Mouse (Mus musculus): ENCODE data around the gene Ccm2. TPM values are rescaled to one million over a fixed set of nuclear protein-coding genes. Genes with fewer than 3 reads are reported as not detected.

The Ccm2 gene
- total RNA-seq, 2 experiments from 2014 or later: 40.2 to 50.8 TPM

DNA sequence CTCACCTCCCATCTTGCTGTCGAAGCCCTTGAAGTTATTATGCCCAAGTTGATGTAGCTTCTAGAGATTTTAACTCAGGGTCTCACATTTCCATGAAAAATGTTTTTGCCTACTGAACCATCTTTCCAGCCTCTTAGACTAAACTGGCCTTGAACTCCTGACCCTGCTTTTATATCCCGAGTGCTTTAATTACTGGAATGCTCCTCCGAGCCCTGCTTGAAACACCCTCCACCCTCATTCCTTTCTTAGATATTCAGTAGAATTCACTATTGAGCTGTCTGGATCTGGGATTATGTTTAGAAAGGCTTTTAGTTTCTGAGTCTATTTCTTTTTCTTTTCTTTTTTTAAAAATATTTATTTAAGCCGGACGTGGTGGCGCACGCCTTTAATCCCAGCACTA is 32.7 kb downstream of the Ccm2 start:
- DNase-seq (ENCODE audit: low spot score in 2 of 2): no peak

DNA sequence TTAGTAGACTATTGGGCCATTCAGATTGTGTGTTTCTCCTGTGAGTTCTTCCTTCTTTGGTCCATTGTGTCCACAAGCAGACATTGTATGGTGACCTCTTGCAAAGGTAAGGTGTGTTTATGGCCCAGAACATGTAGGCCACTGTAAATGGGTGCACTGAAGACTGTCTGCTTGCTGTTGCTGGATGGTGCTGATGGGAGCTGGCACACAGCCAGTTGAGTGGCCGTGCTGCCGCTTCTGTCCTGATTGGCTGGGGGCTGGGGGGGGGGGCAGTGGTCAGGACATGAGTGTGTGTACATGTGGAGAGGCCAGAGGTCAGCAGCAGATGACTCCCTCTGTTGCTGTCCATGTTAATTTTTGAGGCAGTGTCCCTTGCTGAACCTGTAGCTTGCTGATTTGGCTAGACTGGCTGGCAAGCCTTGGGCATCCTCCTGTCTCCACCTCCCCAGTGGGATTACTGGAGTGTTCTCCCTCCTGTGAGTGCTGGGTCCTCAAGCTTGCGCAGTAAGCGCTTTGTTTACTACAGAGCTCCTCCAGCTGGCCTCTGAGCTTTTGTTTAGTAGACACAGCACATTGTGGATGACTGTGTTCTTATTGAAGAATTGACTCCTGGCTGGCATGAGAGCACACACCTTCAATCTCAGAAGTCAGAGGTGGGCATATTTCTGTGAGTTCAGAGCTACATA is 33.5 kb downstream of the Ccm2 start:
- no peak for DNase-seq (ENCODE audit: low spot score in 2 of 2)

DNA sequence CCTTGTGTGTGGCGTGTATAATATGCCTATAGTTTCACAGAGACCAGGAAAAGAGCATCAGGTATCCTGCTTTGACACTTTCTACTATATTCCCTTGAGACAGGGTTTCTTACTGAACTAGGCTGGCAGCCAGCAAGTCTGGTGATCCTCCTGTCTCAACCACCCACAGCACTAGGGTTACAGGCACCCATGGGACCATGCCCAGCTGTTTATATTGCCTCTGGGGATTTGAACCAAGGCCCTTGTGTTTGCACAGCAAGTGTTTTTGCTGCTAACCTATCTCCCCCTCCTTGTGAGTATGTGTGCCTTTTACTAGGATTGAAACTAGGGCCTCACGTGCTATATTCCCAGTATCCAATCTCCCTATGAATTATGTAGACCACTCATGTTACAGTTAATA is 34.9 kb downstream of the Ccm2 start:
- DNase-seq (ENCODE audit: low spot score in 2 of 2): no peak

DNA sequence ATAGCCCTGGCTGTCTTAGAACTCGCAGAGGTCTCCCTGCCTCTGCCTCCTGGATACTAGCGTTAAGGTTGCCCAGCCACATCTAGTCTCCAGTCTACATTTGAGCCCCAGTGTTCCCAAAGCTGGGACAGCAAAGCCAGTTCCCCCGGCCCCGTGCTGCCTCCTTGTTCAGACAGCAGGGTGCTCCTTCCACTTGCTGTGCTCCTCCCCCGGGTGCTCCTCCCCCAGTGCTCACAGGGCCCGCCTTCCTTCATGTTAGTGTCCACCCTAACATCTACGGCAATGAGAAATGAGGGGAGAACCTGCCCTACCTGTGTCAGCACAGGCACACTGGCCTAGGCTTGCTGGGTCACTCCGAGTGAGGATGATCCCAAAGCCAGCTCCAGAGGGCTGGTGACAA is 39.1 kb downstream of the Ccm2 start:
- no peak for DNase-seq (ENCODE audit: low spot score in 2 of 2)

DNA sequence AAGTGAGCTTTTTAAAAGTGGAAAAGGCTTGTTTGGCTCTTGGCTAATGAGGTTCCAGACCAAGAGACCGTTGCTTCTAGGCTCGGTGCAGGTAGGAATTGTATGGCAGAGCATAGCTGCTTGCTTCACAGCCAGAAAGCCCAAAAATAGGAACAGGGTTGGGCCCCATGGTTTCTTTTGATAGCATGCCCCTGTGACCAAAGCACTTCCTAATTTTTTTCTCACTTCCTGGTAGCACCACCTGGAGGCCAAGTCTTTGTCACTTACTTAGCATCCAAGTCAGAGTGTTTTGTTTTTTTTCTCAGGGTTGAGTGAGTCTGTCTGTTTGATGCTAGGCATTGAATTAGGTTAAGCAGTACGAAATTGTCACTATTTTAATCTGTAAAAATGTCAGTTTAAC is 40.0 kb downstream of the Ccm2 start:
- no peak for DNase-seq (ENCODE audit: low spot score in 2 of 2)

DNA sequence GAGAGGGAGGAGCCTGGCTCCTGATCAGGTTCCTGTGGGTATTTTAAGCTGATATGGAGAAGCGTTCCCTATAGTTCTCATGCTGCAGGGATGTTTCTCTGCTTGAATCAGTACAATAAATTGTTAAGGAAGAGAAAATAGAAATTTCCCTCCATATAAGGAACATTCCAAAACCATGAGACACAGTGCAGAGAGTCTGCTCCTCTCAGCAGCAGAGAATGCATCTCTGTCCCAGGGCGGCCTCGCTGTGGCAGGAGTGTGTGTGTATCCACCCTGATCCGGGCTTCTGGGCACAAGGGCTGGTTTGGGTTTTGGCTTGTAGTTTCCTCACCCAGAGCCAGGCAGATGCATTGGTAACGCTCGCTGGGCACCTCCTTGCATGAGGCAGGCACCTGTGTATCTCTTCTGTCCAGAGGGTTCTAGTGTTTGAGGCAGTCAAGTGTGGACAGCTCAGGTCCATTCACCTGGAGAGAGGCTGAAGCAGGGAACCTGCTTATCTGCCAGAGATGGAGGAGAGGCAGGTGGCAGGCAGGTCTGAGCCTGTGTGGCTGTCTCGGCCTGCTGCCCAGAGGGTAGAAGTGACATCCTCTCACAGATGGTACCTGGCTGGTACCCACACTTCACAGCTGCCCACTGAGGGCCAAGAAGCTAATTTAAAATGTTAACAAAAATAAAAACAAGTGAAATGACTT is 40.7 kb downstream of the Ccm2 start:
- DNase-seq (ENCODE audit: low spot score in 2 of 2): no peak

DNA sequence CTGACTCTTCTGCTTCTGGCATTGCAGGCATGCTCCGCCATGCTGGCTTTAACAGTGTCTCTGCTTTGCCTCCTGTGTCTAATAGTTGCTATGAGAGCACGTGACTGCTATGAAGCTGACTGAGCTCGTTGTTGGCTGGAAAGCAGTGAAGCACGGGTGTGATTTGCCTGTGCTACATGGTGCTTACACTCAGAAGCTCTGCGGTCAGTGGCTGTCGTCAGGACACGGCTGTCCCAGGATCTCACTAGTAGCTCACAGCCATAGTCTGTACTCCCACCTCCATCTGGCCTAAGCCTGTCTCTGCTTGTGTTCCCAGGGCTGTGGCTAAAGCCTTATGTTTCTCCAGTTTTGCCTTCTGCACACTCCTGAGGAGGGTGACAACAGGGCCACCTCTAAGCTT is 41.6 kb downstream of the Ccm2 start:
- no peak for DNase-seq (ENCODE audit: low spot score in 2 of 2)

DNA sequence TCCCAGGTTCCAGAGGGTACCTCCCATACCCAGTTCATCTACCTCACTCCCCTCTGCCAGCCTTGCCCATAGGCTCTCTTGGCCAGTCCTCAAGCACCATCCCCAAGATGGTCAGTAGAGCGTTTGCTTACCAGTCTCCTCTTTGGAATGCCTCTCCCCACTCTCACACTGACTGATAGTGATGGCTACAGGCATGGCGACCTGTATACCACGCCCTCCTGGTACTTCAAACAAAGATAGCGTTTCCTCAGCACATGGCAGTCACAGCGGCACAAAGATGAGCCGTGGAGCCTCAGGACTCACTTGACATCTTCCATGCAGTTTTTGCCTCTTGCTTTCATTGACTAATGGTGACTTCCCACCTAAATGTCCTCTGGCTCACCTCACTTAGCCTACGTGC is 43.2 kb downstream of the Ccm2 start:
- DNase-seq (ENCODE audit: low spot score in 2 of 2): no peak

DNA sequence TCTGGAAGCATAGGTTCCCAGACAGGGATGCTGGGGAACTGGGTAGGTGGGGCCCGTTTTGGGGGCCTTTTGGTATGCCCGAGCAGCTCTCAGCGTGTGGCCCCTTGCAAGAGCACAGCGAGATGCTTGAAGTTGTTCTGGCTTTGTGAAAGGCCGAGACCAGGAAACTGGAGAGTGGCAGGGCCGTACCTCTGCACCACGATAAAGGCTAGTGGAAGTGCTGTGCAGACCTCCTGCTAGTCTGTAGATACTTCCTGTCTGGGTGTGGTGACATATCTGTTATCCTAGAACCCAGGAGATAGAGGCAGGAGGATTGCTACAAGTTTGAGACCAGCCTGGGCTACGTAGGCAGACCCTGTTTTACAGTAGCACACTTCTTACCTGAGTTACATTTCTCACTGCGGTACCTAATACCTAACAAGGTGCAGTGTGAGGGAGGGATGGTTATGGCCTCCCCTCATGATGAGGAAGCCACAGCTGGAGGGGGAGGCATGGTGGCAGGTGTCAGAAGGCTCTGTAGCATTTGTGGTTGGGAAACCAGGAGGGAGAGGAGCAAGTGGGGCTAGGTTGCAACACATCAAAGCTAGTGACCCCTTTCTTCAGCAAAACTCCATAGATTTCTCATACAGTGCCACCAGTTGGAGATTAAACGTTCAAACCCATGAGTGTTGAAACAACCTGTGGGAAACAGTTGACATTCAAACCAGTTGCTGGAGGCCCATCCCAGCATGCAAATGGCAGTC is 44.4 kb downstream of the Ccm2 start:
- no peak for DNase-seq (ENCODE audit: low spot score in 2 of 2)

DNA sequence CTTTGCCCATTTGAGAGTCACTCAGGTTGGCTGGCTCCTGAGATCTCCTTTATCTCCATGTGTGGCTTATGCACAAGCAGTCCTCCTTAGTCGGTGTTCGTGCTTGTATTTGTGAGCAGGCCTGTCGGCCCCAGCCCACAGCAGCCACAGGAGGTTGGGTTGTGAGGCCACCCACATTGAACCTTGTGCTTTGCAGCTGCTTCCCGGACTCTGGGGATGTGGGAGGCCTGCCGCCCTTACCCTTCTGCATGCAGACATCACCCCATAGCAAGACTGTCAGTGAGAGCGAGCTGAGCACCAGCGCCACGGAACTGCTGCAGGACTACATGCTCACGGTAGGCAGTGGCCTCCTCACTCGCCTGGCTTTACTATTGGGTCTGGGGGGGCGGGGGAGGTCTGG is 46.7 kb downstream of the Ccm2 start:
- no peak for DNase-seq (ENCODE audit: low spot score in 2 of 2)

DNA sequence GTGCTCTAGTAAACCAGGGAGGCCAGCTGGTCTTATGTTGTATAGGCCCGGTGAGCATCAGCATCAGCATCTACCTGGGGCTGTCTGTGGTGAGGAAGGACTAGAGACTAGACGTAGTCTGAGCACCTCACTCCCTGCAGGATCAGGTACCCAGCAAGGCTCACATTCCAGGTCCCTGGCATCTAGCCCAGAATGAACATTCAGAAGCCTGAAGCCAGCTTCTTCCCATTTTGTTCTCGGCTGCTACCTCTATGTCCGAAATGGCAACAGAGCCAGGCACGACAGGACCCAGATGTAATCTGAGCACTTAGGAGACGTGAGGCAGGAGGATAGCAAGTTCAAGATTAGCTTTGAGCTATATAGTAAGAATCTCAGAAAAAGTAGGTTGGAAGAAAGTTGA is 48.2 kb downstream of the Ccm2 start:
- no peak for DNase-seq (ENCODE audit: low spot score in 2 of 2)

DNA sequence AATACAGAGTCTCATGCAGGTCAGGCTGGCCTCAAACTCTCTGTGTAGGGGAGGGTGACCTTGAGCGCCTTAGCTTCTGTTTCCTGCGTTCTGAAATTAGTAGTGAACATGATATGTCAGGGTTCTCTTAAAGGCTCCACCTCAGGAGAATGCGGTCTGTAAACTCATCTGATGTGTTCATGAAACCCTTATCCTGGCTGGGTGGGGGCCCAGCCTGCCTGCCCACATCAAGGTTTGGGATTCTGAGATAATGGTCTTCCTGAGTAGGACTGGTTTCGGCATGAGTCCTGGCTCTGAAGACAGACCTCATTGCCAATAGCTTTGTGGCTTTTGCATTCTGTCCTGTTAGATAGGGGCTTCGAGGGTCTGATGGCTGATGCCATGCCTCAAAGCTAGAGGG is 48.7 kb downstream of the Ccm2 start:
- DNase-seq (ENCODE audit: low spot score in 2 of 2): no peak

DNA sequence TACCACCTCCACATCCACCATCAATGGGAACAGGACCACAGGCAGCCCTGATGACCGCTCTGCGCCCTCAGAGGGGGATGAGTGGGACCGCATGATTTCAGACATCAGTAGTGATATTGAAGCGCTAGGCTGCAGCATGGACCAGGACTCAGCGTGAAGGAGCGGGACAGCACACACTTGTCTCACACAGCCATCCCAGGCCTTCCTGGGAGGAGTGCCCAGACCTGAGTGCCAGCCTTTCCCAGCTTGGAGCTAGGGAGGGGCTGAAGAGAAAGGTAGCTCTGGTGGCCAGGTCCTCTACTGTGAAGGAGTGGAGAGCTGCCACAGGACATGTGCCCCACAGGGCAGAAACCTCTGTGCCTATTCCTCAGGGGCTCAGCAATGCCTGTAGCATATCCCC is 49.5 kb downstream of the Ccm2 start:
- no peak for DNase-seq (ENCODE audit: low spot score in 2 of 2)

DNA sequence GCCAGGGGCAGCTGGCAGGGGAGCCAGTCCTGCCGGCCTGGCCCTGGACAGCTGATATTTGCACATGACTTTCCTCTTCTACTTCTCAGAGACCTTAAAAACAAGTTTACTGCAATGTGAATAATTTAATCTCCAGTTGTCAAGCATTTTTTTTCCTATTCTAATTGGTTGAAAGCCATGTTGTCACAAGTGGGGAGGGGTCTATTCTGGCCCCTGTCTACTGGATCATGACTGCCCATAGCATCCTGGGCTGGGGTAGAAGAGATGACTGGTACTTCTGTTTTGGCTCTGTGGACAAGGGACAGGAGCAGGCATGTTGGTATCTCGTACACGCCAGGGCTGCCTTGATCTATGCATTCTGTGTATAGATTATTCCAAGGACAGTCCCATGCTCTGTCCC is 49.9 kb downstream of the Ccm2 start:
- DNase-seq (ENCODE audit: low spot score in 2 of 2): no peak

DNA sequence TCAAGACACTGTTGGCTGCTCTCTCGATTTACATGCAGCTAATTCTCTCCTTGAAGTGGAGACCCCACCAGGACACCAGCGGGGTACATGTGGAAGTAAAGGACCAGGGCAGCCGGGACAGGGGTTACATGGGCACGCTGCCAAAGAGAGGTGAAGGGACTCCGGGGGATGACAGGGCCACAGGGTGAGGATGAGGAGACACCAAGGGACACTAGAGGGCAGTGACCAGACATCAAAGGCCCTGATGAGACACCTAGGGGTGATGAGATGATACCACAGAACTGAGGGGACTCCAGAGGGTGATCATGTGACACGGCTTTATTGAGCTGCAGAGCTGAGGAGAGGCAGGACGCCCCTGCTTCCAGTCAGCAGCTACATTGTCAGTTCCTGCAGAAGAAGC is 50.8 kb downstream of the Ccm2 start:
- no peak for DNase-seq (ENCODE audit: low spot score in 2 of 2)

DNA sequence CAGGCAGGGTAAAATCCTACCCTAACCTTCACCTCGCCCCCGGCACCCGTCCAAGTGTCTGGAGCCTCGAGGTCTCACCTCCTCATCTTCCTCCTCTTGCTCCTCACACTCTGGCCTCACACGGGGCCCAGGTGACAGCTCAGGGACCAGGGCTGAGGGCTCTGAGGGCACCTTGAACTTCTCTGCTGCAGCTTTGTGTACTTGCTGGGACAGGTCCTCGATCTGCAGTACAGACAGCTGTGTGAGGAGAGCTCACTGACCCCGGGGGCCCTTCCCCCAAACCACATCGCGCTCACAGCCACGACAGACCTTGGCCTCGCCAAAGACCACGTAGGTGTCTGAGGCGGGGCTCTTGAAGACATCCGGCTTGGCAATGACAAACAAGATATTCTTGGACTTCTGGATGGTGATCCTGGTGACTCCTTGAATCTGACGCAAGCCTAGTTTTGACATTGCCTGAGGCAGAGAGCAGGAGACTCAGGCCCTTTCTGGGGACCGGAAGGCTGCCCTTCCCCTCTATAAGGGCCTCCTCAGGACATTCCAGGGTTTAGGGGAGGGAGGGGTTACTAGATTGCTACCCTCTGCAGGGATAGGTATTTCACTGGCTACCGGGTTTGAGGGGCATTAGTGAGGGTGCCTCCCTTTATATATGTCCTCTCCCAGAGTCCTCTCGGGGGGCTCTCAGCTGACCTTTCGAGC is 51.7 kb downstream of the Ccm2 start:
- DNase-seq (ENCODE audit: low spot score in 2 of 2): no peak

DNA sequence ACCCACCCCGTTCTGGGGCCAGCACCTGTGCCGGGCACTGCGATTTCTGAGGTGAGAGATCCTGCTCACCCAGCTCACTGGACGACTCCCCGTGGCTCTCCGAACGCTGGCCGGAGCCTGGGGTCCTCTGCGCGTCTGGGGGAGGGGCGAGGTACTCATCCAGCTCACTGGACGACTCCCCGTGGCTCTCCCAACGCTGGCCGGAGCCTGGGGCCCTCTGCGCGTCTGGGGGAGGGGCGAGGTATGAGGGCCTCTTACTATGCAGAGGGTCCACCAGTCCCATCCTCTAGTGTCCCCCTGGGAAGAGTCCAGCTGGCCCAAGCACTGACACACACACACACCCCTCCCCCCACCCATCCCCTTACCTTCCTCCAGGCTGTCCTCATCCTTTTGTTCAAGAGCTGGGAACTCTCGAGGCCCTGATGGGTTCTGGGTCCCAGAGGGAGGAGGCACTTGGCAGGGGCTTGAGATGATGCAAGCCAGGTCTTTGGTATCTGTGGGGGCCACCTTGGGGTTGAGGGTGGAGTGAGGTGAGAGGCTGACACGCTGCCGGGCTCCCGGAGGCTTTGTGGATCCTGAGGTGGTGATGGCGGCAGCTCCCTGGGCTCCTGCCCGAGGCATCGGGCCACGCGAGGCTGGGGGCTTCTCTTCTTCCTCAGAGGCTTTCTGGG is 52.5 kb downstream of the Ccm2 start:
- DNase-seq (ENCODE audit: low spot score in 2 of 2): no peak

DNA sequence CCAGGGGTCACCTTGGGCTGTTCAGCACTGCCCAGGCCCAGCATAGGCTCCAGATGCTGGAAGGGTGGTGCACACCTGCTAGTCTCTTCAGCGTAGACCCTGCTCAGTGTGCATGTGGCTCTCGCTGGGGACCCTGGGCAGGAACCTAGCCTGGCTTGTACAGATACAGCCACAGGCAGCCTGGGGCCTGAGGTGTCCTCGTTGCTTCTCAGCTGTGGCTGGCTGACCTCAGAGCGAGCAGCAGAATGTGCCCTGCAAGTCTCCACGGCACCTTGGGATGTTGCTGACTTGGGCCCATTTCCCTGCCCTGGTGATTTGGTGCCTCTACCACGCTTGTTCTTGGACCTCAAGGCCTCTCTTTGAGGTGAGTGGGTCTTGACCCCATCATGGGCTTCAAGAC is 53.1 kb downstream of the Ccm2 start:
- no peak for DNase-seq (ENCODE audit: low spot score in 2 of 2)

DNA sequence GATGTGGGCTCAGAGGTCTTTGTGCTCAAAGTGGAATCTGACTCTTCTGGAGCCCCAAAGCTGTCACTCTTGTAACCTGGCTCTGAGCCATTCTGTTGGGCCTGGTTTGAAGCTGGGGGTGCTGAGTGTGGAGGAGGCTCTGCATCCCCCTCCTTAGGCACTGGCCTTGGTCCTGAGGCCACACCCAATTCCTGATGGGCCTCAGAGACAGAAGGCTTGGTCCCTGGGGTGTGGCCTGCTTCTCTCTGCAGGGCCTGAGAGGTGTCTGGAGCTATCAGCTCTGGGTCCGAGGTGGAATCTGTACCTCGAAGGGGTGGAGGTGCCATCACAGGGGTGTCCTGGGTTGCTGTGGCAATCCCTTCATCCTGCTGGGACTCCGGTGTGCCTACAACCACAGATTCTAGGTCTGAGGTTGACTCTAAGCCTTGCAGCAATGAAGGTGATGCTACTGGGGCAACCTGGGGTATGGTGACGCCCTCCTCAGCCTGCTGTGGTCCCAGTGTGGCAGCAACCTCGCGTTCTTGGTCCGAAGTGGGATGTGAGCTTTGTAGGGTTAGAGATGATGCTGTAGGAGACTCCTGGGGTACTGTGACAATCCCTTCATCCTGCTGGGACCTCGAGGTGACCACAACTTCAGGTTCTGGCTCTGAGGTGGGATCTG is 53.7 kb downstream of the Ccm2 start:
- DNase-seq (ENCODE audit: low spot score in 2 of 2): no peak

DNA sequence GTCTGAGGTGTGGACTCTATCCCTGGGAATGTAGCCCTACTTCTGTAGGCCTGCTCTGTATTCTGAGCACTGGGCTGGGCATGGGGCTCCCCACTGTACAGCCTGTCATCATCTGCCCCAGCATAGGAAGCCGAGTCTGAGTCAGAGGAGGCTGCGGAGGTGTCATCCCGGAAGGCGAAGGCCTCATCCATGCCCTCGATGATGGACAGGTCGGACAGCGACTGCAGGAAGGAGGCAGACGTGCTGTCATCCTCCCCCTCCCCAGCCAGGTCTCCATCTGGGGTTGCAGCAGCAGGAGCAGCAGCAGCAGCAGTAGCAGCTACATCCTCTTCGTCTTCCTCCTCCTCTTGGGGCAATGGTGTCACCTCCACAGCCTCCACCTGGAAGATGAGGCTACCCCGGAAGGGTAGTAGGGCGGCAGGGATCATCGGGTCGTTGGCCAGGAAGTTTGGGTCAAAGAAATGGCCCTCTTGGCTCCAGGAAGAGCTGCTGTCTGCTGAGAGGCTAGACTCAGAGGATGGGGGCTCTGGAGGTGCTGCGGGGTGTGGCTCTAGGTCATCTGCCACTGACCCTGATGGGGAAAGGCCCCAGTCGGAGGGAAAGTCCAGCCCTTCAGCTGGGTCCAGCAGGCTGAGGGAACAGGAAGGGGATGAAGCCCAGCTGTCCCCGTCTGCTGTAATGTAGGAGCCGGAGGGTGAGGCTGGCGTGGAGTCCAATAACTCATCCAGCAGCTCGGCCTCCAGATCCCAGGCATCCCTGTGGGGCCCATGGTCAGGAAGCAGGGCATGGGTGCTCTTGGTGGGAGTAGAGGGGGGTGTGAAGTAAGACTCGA is 55.2 kb downstream of the Ccm2 start:
- no peak for DNase-seq (ENCODE audit: low spot score in 2 of 2)

Measured in gastrocnemius, postnatal 4 days (tissue).